Mouse (Mus musculus): ENCODE measurements around the gene Gm28553. TPM values are rescaled to one million over a fixed set of nuclear protein-coding genes. Genes with fewer than 3 reads are reported as not detected.
"Not testable (repeated sequence)": the region's sequence is repeated elsewhere in the genome, so short reads cannot be mapped to it uniquely, and the experiment has no call there.

Gene Gm28553
- total RNA-seq (2012; rRNA removed), result not detected in 2 replicates

DNA sequence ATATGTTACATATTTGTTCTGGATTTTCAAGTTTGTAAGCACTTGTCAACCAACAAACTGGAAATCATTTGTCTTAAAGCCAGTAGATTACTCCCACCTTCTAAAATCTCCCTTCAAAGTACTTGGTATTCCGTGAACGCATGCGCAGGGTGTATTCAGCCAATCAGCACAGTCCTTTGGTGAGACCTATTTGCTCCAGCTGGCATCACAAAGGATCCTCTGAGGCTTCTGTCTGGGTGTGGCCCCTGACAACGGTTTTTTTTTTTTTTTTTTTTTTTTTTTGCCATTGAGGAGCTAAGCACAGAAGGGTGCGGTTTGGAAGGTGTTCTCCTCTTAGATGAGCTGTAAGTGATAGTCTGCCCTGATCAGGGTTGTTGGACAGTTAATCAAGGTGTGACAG, at the start of gene Gm28553:
Gm28553 (plus strand) TSS at position 301 of the 400 bp plus-strand sequence.
- in situ Hi-C loops (cut with MboI; ENCODE audit: low sequenced_read_pairs in 2 of 2, unreplicated experiment in 2 of 2); H3K9me3 ChIP-seq (ENCODE audit: control insufficient read depth, insufficient read depth, low read depth, low read length); DNase-seq (ENCODE audit: low read depth, low spot score); H3K4me3 ChIP-seq (ENCODE audit: insufficient read depth in 1 of 2, low read depth in 1 of 2, low read length in 2 of 2, poor library complexity in 1 of 2, severe bottlenecking in 1 of 2); H3K36me3 ChIP-seq (ENCODE audit: control insufficient read depth, insufficient read depth, low read length, poor library complexity, severe bottlenecking); H3K27ac ChIP-seq (ENCODE audit: insufficient read depth, low read depth, low read length, poor library complexity, severe bottlenecking); H3K4me1 ChIP-seq (ENCODE audit: control insufficient read depth in 2 of 2, insufficient read depth in 2 of 2, low read length in 2 of 2, poor library complexity in 1 of 2); H3K9ac ChIP-seq (ENCODE audit: insufficient read depth, low read depth, low read length, poor library complexity, severe bottlenecking): not testable (repeated sequence)
